Mouse (Mus musculus) spleen, adult 2 months (tissue): Measurements from ENCODE around the gene Vti1a. TPM values are rescaled to one million over a fixed set of nuclear protein-coding genes. Genes with fewer than 3 reads are reported as not detected.

Experiments
- DNase-seq, 2 experiments: peaks; one replicate each; pipeline versions ENCODE4 v3.0.0 to v3.0.0-alpha.2; 2012 to 2021; ENCODE audit warnings: low spot score in 2 of 2, low read depth in 1 of 2
- H3K27ac ChIP-seq: fragments of 200-500 bp; 2 replicates; pipeline ENCODE4 v1.5.1; 2012; ENCODE audit warnings: low read length, inconsistent platforms; ENCODE audit not compliant: insufficient read depth
- H3K27me3 ChIP-seq: fragments of 200-500 bp; 2 replicates; pipeline ENCODE4 v1.6.1; 2012; ENCODE audit warnings: mild to moderate bottlenecking, moderate library complexity, low read length, inconsistent platforms; ENCODE audit not compliant: control insufficient read depth, insufficient read depth
- H3K36me3 ChIP-seq: fragments of 200-500 bp; 2 replicates; pipeline ENCODE4 v1.6.1; 2012; ENCODE audit warnings: mild to moderate bottlenecking, low read length, inconsistent platforms; ENCODE audit not compliant: control insufficient read depth, insufficient read depth
- H3K4me1 ChIP-seq: fragments of 200-500 bp; 2 replicates; pipeline ENCODE4 v1.6.1; 2011; ENCODE audit warnings: inconsistent platforms; ENCODE audit not compliant: control insufficient read depth, insufficient read depth, insufficient read length
- H3K4me3 ChIP-seq: fragments of 200-500 bp; 2 replicates; pipeline ENCODE4 v1.5.1; 2011; ENCODE audit warnings: mild to moderate bottlenecking, inconsistent platforms; ENCODE audit not compliant: insufficient read depth, insufficient read length; ENCODE audit errors: extremely low read depth
- CTCF ChIP-seq: fragments of 200-500 bp; IDR thresholded peaks from 2 replicates; pipeline ENCODE4 v1.5.1; 2011; ENCODE audit warnings: mild to moderate bottlenecking, inconsistent platforms; ENCODE audit not compliant: insufficient read depth, insufficient read length, insufficient replicate concordance; ENCODE audit errors: extremely low read depth
- POLR2A ChIP-seq: fragments of 200-500 bp; IDR thresholded peaks from 2 replicates; pipeline ENCODE4 v1.6.1; 2011; ENCODE audit warnings: low read depth, low read length, inconsistent platforms
- WGBS: fragments of 180-500 bp; shearing (Covaris S2); methylation state at CpG from one replicate; pipeline ENCODE4 v1.1.7; 2018; 5-methylcytosine and 5-hydroxymethylcytosine counted together
- polyA plus RNA-seq: library from polyadenylated mRNA; depleted of rRNA; stranded (reverse); fragments of >200 nt; gene quantifications from 2 replicates; pipeline ENCODE4 v1.2.3, GENCODE M21; 2012

Vti1a gene
- polyA plus RNA-seq, 1 experiment: 7.0 TPM

- no peak overlapping the region for H3K4me3 ChIP-seq
- no peaks in the 10 kb centered on the region for H3K36me3 ChIP-seq
- TF ChIP-seq POLR2A (no peak), CTCF (no peak)
- DNase-seq: no peak
- no peaks in the 10 kb centered on the region for H3K27me3 ChIP-seq
- no peaks in the 10 kb centered on the region for H3K4me1 ChIP-seq
- WGBS: 92% methylated on average over 14 of the region's 14 CpGs
- H3K27ac ChIP-seq: no peak overlapping the region
Measured at GRCm38 (mm10) chr19:55587638-55588421, 271.7 kb downstream of the Vti1a start.

DNA sequence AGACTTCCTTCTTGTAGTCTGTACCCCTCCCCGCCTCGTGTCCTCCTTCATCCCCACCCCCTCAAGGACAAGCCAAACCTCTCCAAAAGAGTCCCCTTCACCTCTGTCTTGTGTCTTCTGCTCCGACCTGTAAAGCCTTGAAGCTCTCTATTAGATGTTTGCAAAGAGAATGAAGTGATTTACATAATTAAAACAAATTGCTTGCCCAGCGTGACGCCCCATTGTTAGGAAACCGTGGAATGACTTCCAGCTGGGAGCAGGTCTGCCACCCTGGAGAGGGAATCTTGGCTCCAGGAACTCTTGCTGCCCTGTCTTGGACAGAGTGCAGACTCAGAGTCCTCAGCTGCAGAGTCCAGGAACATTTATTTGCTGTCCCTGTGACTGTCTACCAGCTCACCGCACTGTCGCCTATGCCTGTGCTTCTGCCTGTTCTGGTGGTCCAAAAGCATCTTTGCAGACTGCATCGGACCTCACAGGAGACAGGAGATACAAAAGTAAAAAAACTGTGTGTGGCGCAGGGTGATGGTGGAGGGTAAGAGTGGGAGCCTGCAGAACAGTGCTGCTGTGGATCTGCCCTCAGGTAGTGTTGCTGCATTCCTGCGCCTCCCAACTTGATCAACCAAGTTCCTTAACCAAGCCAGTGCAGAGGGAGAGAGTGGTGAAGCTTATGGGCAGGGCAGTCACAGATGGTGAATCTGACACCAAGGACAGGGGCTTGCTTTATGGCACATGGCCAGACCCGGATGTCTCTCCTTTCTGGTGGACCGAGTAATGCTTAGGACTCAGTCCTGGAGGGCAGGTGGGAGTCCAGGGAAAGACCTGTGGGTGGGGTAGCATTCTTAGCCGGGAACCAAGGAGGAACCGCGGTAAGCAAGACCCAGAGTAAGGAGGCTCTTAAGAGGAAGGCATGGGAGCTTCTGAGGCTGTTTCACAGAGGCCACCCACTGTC, 273.1 kb downstream of the Vti1a start:
- H3K4me1 ChIP-seq: no peaks in the 10 kb centered on the region
- no peaks in the 10 kb centered on the region for H3K36me3 ChIP-seq
- no peak overlapping the region for H3K4me3 ChIP-seq
- H3K27me3 ChIP-seq: no peaks in the 10 kb centered on the region
- H3K27ac ChIP-seq: no peak overlapping the region
- TF ChIP-seq POLR2A (no peak), CTCF (no peak)
- 92% methylated on average over 16 of the region's 16 CpGs for whole genome bisulfite sequencing
- no peak for DNase-seq

- Histone ChIP-seq H3K4me3 (no peak overlapping the region), H3K36me3 (no peaks in the 10 kb centered on the region; the same call in 1 of the 2 replicates), H3K27me3 (no peaks in the 10 kb centered on the region), H3K4me1 (no peaks in the 10 kb centered on the region), H3K27ac (no peak overlapping the region)
- DNase-seq: no peak
- 94% methylated on average over 26 of the region's 26 CpGs for WGBS
- no peak for TF ChIP-seq CTCF
- TF ChIP-seq POLR2A: no peak
Measured at GRCm38 (mm10) chr19:55592876-55593691, 277.0 kb downstream of the Vti1a start.

- Histone ChIP-seq H3K27ac (no peak overlapping the region), H3K4me1 (no peaks in the 10 kb centered on the region), H3K4me3 (no peak overlapping the region), H3K27me3 (no peaks in the 10 kb centered on the region), H3K36me3 (no peaks in the 10 kb centered on the region; the same call in 1 of the 2 replicates)
- no peak for TF ChIP-seq POLR2A
- no peak for TF ChIP-seq CTCF
- WGBS: 94% methylated on average over 16 of the region's 16 CpGs
- DNase-seq: no peak
Measured at GRCm38 (mm10) chr19:55593729-55594444, 277.8 kb downstream of the Vti1a start.

DNA sequence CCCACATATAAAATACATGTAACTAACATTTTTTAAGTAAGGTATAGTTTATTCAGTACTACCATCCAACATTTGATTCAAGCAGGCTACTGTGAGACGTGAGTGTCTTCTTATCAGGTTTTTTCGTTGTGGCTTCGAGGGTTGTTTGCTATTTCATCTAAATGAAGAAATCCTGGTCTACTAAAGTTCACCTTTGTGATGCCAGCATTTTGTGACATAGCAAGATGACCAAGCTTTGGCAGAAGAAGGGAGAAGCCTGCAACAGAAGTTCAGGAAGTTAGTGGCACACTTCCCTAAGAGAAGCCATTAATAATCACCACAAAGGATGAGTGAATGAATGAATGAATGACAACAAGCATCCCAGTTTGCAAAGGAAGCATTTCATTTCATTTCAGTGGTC, 278.4 kb downstream of the Vti1a start:
- TF ChIP-seq CTCF: no peak
- TF ChIP-seq POLR2A: no peak

DNA sequence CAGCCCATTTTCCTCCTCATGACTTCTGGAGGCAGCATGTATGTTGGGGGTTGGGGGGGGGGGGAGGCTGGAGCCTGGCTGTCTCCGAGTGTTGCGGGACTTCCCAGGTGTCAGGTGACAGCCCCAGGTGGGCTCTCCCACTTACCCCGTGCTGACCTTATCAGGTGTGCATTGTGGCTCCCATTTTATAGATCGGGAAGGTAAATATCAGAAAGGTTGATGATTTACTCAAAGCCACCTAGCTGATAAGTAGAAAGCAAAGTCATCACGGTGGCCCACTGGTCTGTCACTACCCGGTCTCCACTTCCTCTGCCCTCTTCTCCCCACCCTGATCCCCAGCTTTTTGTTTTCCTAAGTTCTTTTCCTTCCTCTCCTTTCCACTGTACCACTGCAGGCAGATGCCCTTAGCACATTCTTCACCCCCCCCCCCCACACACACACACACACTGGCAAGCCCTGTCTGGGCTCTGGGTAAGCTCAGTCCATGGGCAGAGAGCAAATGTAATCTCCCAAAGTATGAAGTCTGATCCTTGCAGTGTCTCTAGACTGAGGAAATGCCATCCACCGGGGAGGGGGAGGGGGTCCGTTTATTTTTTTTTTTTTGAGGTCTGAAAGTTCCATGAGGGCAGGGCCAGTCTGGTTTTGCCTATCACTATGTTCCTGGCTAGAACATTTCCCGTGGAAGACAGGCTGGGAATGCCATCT, 280.0 kb downstream of the Vti1a start:
- Histone ChIP-seq H3K36me3 (no peaks in the 10 kb centered on the region; the same call in 1 of the 2 replicates), H3K4me1 (no peaks in the 10 kb centered on the region), H3K4me3 (no peak overlapping the region), H3K27ac (no peak overlapping the region), H3K27me3 (no peaks in the 10 kb centered on the region)
- TF ChIP-seq POLR2A: no peak
- TF ChIP-seq CTCF: no peak
- no peak for DNase-seq
- WGBS: 73% methylated on average over 9 of the region's 9 CpGs

More for the DNA sequence above, 278.4 kb downstream of the Vti1a start:
- Histone ChIP-seq H3K4me1 (no peaks in the 10 kb centered on the region), H3K4me3 (no peak overlapping the region), H3K27me3 (no peaks in the 10 kb centered on the region), H3K36me3 (no peaks in the 10 kb centered on the region; the same call in 1 of the 2 replicates), H3K27ac (no peak overlapping the region)
- no peak for DNase-seq
- WGBS: 81% methylated on average over 3 of the region's 3 CpGs
